Mouse (Mus musculus): ENCODE results near the gene Rbm24.

- TF ChIP-seq GATA1 (IDR thresholded peaks at IDR 0.05; ENCODE audit: low read length) (no peak), TAL1 (IDR thresholded peaks at IDR 0.05; ENCODE audit: low read length) (no peak)
Measured at GRCm38 (mm10) chr13:46446062-46446461, 27.8 kb downstream of the Rbm24 start.
